Comparison of ENCODE assay signal across 28 mouse cellular contexts in genomic region chr15:31533529-31533928, GRCm38 (mm10). TPM values are rescaled to one million over a fixed set of nuclear protein-coding genes. Genes with fewer than 3 reads are reported as not detected.
A peak's percentile ranks its signal among the peaks of the same experiment; 100 is the strongest.
DNase-seq lines count a peak whose midpoint lies in the region; ATAC-seq and TF ChIP-seq lines count a peak whose summit lies in the region.
"Had no signal": no experiment of that assay in that cellular context is flagged by ENCODE, and none has a peak within 500 bp of the region (broad histone marks: within the 10 kb centered on the region; RNA-seq: fewer than 3 reads in every experiment).

No protein-coding gene starts in this region.

- no peaks in the 10 kb centered on the region for H3K9me3 ChIP-seq in MEL (replicated peaks; ENCODE audit: insufficient read depth, low read length)
- H3K9me3 ChIP-seq in liver, embryonic 16.5 days (replicated peaks; ENCODE audit: control insufficient read depth, low read length) = no peaks in the 10 kb centered on the region
- H3K9me3 ChIP-seq: forebrain, embryonic 10.5 days; heart, embryonic 12.5 days; kidney, embryonic 15.5 days; midbrain, embryonic 15.5 days; neural tube, embryonic 15.5 days; stomach, embryonic 15.5 days had no signal

- peaks cover 0 to 49% of the 10 kb centered on the region in 2 experiments; a peak in 2 of 4 replicates for H3K36me3 ChIP-seq in MEL (ENCODE audit: control insufficient read depth in 1 of 2, insufficient read depth in 2 of 2, low read length in 2 of 2)
- H3K36me3 ChIP-seq in liver, embryonic 16.5 days (ENCODE audit: control insufficient read depth, insufficient read depth) = no peaks in the 10 kb centered on the region
- H3K36me3 ChIP-seq: heart, embryonic 12.5 days; kidney, embryonic 15.5 days; midbrain, embryonic 15.5 days; neural tube, embryonic 15.5 days; stomach, embryonic 15.5 days had no signal

- peak; percentile 100 for TF ChIP-seq EP300 in MEL (IDR thresholded peaks at IDR 0.05; ENCODE audit: low read depth in 1 of 2, low read length in 2 of 2)

- peak overlapping the region; percentile 91 for H3K27ac ChIP-seq in MEL (ENCODE audit: control insufficient read depth, low read depth, low read length)
- H3K27ac ChIP-seq in liver, embryonic 16.5 days (ENCODE audit: low read length) = peak overlapping the region; percentile 54
- no peak overlapping the region for H3K27ac ChIP-seq in cerebellum, adult 2 months (ENCODE audit: insufficient read depth, low read length)
- H3K27ac ChIP-seq: forebrain, embryonic 10.5 days; gastrocnemius, adult 2 months; heart, adult 2 months; hindbrain, embryonic 14.5 days; kidney, embryonic 15.5 days; midbrain, embryonic 15.5 days; neural tube, embryonic 15.5 days; stomach, embryonic 15.5 days had no signal

- H3K79me2 ChIP-seq in MEL (ENCODE audit: control insufficient read depth, insufficient read depth, low read length, poor library complexity) = peaks cover 31% of the 10 kb centered on the region

- H3K27me3 ChIP-seq in MEL (ENCODE audit: control insufficient read depth in 1 of 2, insufficient read depth in 2 of 2, low read length in 2 of 2) = no peaks in the 10 kb centered on the region
- H3K27me3 ChIP-seq in liver, embryonic 16.5 days (ENCODE audit: control insufficient read depth, insufficient read depth, low read depth, low read length) = no peaks in the 10 kb centered on the region
- H3K27me3 ChIP-seq in cerebellum, adult 2 months (ENCODE audit: control insufficient read depth, insufficient read depth, low read length) = no peaks in the 10 kb centered on the region
- H3K27me3 ChIP-seq: heart, embryonic 12.5 days; kidney, embryonic 15.5 days; midbrain, embryonic 15.5 days; neural tube, embryonic 15.5 days; Patski; stomach, embryonic 15.5 days had no signal

- peak in 1 of 2 experiments; percentile 40; a peak in 1 of 4 replicates for TF ChIP-seq POLR2A in MEL (IDR thresholded peaks at IDR 0.05; ENCODE audit: control insufficient read depth in 1 of 2, insufficient read depth in 1 of 2, low read depth in 1 of 2, low read length in 2 of 2, poor library complexity in 1 of 2)
- TF ChIP-seq POLR2A in cerebellum, adult 2 months (IDR thresholded peaks at IDR 0.05; ENCODE audit: borderline replicate concordance, insufficient read depth, low read length) = no peak

- no peak for TF ChIP-seq RAD21 in MEL (IDR thresholded peaks at IDR 0.05; ENCODE audit: low read depth, low read length)

- peaks cover 41 to 42% of the 10 kb centered on the region in 2 experiments for H3K4me1 ChIP-seq in MEL (ENCODE audit: control insufficient read depth in 1 of 2, insufficient read depth in 2 of 2, low read length in 2 of 2)
- H3K4me1 ChIP-seq in liver, embryonic 16.5 days (ENCODE audit: control insufficient read depth, low read depth, low read length) = peaks cover 50% of the 10 kb centered on the region
- peaks cover 4% of the 10 kb centered on the region; the same call in 1 of the 2 replicates for H3K4me1 ChIP-seq in cerebellum, adult 2 months (ENCODE audit: control insufficient read depth, insufficient read depth, low read length)

- no peak for TF ChIP-seq CTCF in MEL (IDR thresholded peaks at IDR 0.05 in 2 of 3, conservative IDR thresholded peaks at IDR 0.05 in 1 of 3; ENCODE audit: control insufficient read depth in 1 of 3, insufficient read depth in 1 of 3, low read depth in 2 of 3, low read length in 3 of 3, poor library complexity in 1 of 3, severe bottlenecking in 1 of 3)
- TF ChIP-seq CTCF in cerebellum, adult 2 months (IDR thresholded peaks at IDR 0.05; ENCODE audit: borderline replicate concordance, insufficient read depth, low read depth, low read length) = no peak

- 26% methylated on average over 2 of the region's 2 CpGs for WGBS in liver, embryonic 16.5 days (ENCODE audit: insufficient replicate concordance)
- WGBS in cerebellum, adult 2 months = 44% methylated on average over 2 of the region's 2 CpGs

- H3K9ac ChIP-seq in MEL (ENCODE audit: control insufficient read depth, low read depth, low read length, poor library complexity, severe bottlenecking) = peak overlapping the region; percentile 97
- no peak overlapping the region for H3K9ac ChIP-seq in liver, embryonic 16.5 days (ENCODE audit: low read depth, low read length)
- H3K9ac ChIP-seq: heart, embryonic 12.5 days; hindbrain, embryonic 14.5 days; kidney, embryonic 15.5 days; midbrain, embryonic 15.5 days; neural tube, embryonic 15.5 days; stomach, embryonic 15.5 days had no signal

- DNase-seq in 416B (ENCODE audit: low read depth) (peak; percentile 98), MEL (ENCODE audit: low read depth, low spot score) (peak; percentile 97)
- DNase-seq in testis, postnatal 10 days (ENCODE audit: low spot score) = no peak
- no peak for DNase-seq in cerebellum, adult 2 months
- DNase-seq: adrenal gland, postnatal 14 days; B cell, adult 2 months; cerebellum, postnatal 14 days; gastrocnemius, adult 2 months; gastrocnemius, postnatal 36 days; heart, adult 2 months; heart, postnatal 4 days; kidney, adult 11 months; kidney, postnatal 25 days; right cerebral cortex, postnatal 25 days; thymus, postnatal 36 days had no signal

- ATAC-seq in hematopoietic stem cell, adult 5-6 weeks (replicated peaks in 1 of 2; ENCODE audit: insufficient read depth in 1 of 2, low FRiP score in 2 of 2, low TSS enrichment in 1 of 2, low read depth in 1 of 2, poor library complexity in 2 of 2, severe bottlenecking in 2 of 2) = peak; percentile 27 to 42
- no peak for ATAC-seq in liver, embryonic 16.5 days (ENCODE audit: low read depth)
- ATAC-seq in activated CD4-positive, CD25-positive, alpha-beta regulatory T cell, adult 4 months = no peak
- ATAC-seq: forebrain, embryonic 16.5 days; lung, postnatal 0 days; midbrain, embryonic 15.5 days; Patski had no signal

- H3K4me3 ChIP-seq in MEL (ENCODE audit: control insufficient read depth in 1 of 2, insufficient read depth in 1 of 2, low read depth in 2 of 2, low read length in 2 of 2) = no peak overlapping the region
- H3K4me3 ChIP-seq in liver, embryonic 16.5 days (ENCODE audit: low read depth, low read length) = no peak overlapping the region
- H3K4me3 ChIP-seq in cerebellum, adult 2 months (replicated peaks; ENCODE audit: insufficient read depth, low read depth, low read length) = no peak overlapping the region
- H3K4me3 ChIP-seq: forebrain, embryonic 10.5 days; gastrocnemius, adult 2 months; heart, adult 2 months; heart, embryonic 12.5 days; kidney, embryonic 15.5 days; midbrain, embryonic 15.5 days; neural tube, embryonic 15.5 days; stomach, embryonic 15.5 days had no signal

- H3K4me2 ChIP-seq in liver, embryonic 16.5 days (ENCODE audit: low read depth, low read length) = no peak overlapping the region
- H3K4me2 ChIP-seq: heart, embryonic 12.5 days; hindbrain, embryonic 14.5 days; kidney, embryonic 15.5 days; midbrain, embryonic 15.5 days; neural tube, embryonic 15.5 days; stomach, embryonic 15.5 days had no signal

TF ChIP-seq in MEL, 35 proteins besides CTCF, POLR2A, EP300 and RAD21 (continues in another document):
- peak; percentile 91 for TF ChIP-seq RCOR1 (IDR thresholded peaks at IDR 0.05; ENCODE audit: low read depth, low read length)
- TF ChIP-seq POLR2AphosphoS5 (IDR thresholded peaks at IDR 0.05; ENCODE audit: borderline replicate concordance, low read depth, low read length) = no peak
- no peak; the same call in 1 of the 2 replicates for TF ChIP-seq NELFE (IDR thresholded peaks at IDR 0.05; ENCODE audit: low read depth, low read length)
- no peak for TF ChIP-seq UBTF (IDR thresholded peaks at IDR 0.05; ENCODE audit: borderline replicate concordance, insufficient read depth, low read depth, low read length)
- TF ChIP-seq ZMIZ1 (IDR thresholded peaks at IDR 0.05; ENCODE audit: low read depth, low read length) = no peak
- TF ChIP-seq SMC3 (IDR thresholded peaks at IDR 0.05; ENCODE audit: low read depth, low read length) = no peak
- TF ChIP-seq JUND (IDR thresholded peaks at IDR 0.05; ENCODE audit: low read depth, low read length) = peak; percentile 28
- TF ChIP-seq ELF1 (IDR thresholded peaks at IDR 0.05; ENCODE audit: low read depth, low read length) = no peak
- TF ChIP-seq ZC3H11A (IDR thresholded peaks at IDR 0.05; ENCODE audit: low read depth, low read length) = no peak
- TF ChIP-seq USF1 (IDR thresholded peaks at IDR 0.05; ENCODE audit: low read depth, low read length) = no peak
- TF ChIP-seq BHLHE40 (IDR thresholded peaks at IDR 0.05; ENCODE audit: borderline replicate concordance, low read depth, low read length) = peak; percentile 79; the same call in 1 of the 2 replicates
- TF ChIP-seq CHD1 (IDR thresholded peaks at IDR 0.05; ENCODE audit: low read depth, low read length) = no peak
- TF ChIP-seq MAX (IDR thresholded peaks at IDR 0.05; ENCODE audit: low read length) = no peak
- TF ChIP-seq SIN3A (IDR thresholded peaks at IDR 0.05; ENCODE audit: low read length) = peak; percentile 92
- no peak for TF ChIP-seq HCFC1 (IDR thresholded peaks at IDR 0.05; ENCODE audit: low read depth, low read length)
- TF ChIP-seq KAT2A (conservative IDR thresholded peaks at IDR 0.05; ENCODE audit: low read depth, low read length) = no peak
- TF ChIP-seq E2F4 (IDR thresholded peaks at IDR 0.05; ENCODE audit: borderline replicate concordance, low read depth, low read length) = no peak
- peak; percentile 68 for TF ChIP-seq MYC (IDR thresholded peaks at IDR 0.05; ENCODE audit: low read depth, low read length)
- peak; percentile 100 for TF ChIP-seq TAL1 (IDR thresholded peaks at IDR 0.05; ENCODE audit: low read length)
- no peak for TF ChIP-seq ZKSCAN1 (IDR thresholded peaks at IDR 0.05; ENCODE audit: low read depth, low read length)

RNA-seq across cellular contexts. Expression of gene March6, which starts 2.7 kb away (rescaled TPM):
- total RNA-seq in MEL (2012; rRNA removed) = 37.9 and 42.8 TPM in 2 replicates
- 100 to 1,000 TPM in 1 of 2 experiments, 10 to 100 TPM in 1; 62.5 to 114 TPM for polyA plus RNA-seq in MEL (2012; ENCODE audit: insufficient read depth in 1 of 2, insufficient read length in 2 of 2, low read depth in 1 of 2, low replicate concordance in 2 of 2, missing spikeins in 1 of 2)
- total RNA-seq in hematopoietic stem cell, adult 5-6 weeks (2017) = 59.5 and 62.7 TPM in 2 replicates
- 15.8 TPM in 2 replicates for polyA plus RNA-seq in liver, embryonic 16.5 days (2015; fragmentation: Nextera tagmentation; extraction: Ambion mirVana)
- 10 to 100 TPM; 21.1 to 21.5 TPM for polyA plus RNA-seq in activated CD4-positive, CD25-positive, alpha-beta regulatory T cell, adult 4 months (2017; shearing (Covaris generic))
- polyA plus RNA-seq in cerebellum, adult 2 months (2012; rRNA removed) = 70.2 and 75.3 TPM in 2 replicates

RNA-seq across cellular contexts. Expression of gene Cmbl, which starts 31.7 kb away (rescaled TPM):
- total RNA-seq in MEL (2012; rRNA removed) = 0.31 TPM in 1 of 2 replicates, not detected in the other
- under 1 TPM in 1 of 2 experiments, not detected in 1; 0.22 TPM for polyA plus RNA-seq in MEL (2012; ENCODE audit: insufficient read depth in 1 of 2, insufficient read length in 2 of 2, low read depth in 1 of 2, low replicate concordance in 2 of 2, missing spikeins in 1 of 2)
- 1.1 TPM in 1 of 2 replicates, not detected in the other for total RNA-seq in hematopoietic stem cell, adult 5-6 weeks (2017)
- polyA plus RNA-seq in liver, embryonic 16.5 days (2015; fragmentation: Nextera tagmentation; extraction: Ambion mirVana) = 12.7 and 16.4 TPM in 2 replicates
- under 1 TPM in 1 of 2 experiments, not detected in 1; 0.80 TPM for polyA plus RNA-seq in activated CD4-positive, CD25-positive, alpha-beta regulatory T cell, adult 4 months (2017; shearing (Covaris generic))
- polyA plus RNA-seq in cerebellum, adult 2 months (2012; rRNA removed) = 17.1 and 19.4 TPM in 2 replicates

Comparison
In these comparisons a context has a peak if more than half of its experiments do, and no peak if none do; other contexts are left out.
1. DNase-seq: peak in 416B (single experiment) and MEL (single experiment); none in testis, postnatal 10 days (single experiment) and cerebellum, adult 2 months (0 of 2).
2. ATAC-seq: peak in hematopoietic stem cell, adult 5-6 weeks (2 of 2); none in liver, embryonic 16.5 days (single experiment) and activated CD4-positive, CD25-positive, alpha-beta regulatory T cell, adult 4 months (single experiment).